In genomic region chr11:6474874-6475731, GRCm38 (mm10) we compare ENCODE assay signal across 8 mouse cellular contexts. TPM values are rescaled to one million over a fixed set of nuclear protein-coding genes. Genes with fewer than 3 reads are reported as not detected.
A peak's percentile ranks its signal among the peaks of the same experiment; 100 is the strongest.
DNase-seq lines count a peak whose midpoint lies in the region; ATAC-seq and TF ChIP-seq lines count a peak whose summit lies in the region.

No protein-coding gene starts in this region.

- peak overlapping the region; percentile 97 for H3K4me3 ChIP-seq in embryonic facial prominence, embryonic 14.5 days (ENCODE audit: low read depth, low read length)
- peak overlapping the region; percentile 83 for H3K4me3 ChIP-seq in heart, adult 2 months
- peak overlapping the region; percentile 71 for H3K4me3 ChIP-seq in midbrain, embryonic 16.5 days (ENCODE audit: low read depth, low read length)

- peaks cover 38% of the 10 kb centered on the region for H3K4me1 ChIP-seq in embryonic facial prominence, embryonic 14.5 days (ENCODE audit: control insufficient read depth, insufficient read depth, low read length)
- H3K4me1 ChIP-seq in heart, adult 2 months (ENCODE audit: control insufficient read depth, insufficient read depth, low read length): peaks cover 10% of the 10 kb centered on the region
- peaks cover 40% of the 10 kb centered on the region for H3K4me1 ChIP-seq in midbrain, embryonic 16.5 days (ENCODE audit: control insufficient read depth, insufficient read depth, low read length)

- TF ChIP-seq POLR2A in heart, adult 2 months (IDR thresholded peaks at IDR 0.05; ENCODE audit: insufficient read depth, low read depth, low read length): no peak

- TF ChIP-seq CTCF in heart, adult 2 months (IDR thresholded peaks at IDR 0.05): no peak

- TF ChIP-seq EP300 in heart, adult 2 months (IDR thresholded peaks at IDR 0.05; ENCODE audit: insufficient read depth, low read depth, low read length): no peak

- H3K9me3 ChIP-seq in embryonic facial prominence, embryonic 14.5 days (ENCODE audit: control insufficient read depth, low read length): no peaks in the 10 kb centered on the region
- H3K9me3 ChIP-seq in midbrain, embryonic 16.5 days (replicated peaks; ENCODE audit: control insufficient read depth, low read length, poor library complexity, severe bottlenecking): no peaks in the 10 kb centered on the region

- H3K9ac ChIP-seq in embryonic facial prominence, embryonic 14.5 days (ENCODE audit: low read depth, low read length): peak overlapping the region; percentile 93
- H3K9ac ChIP-seq in heart, adult 2 months (ENCODE audit: low read depth, low read length): peak overlapping the region; percentile 78
- peak overlapping the region; percentile 78 for H3K9ac ChIP-seq in midbrain, embryonic 16.5 days (ENCODE audit: low read depth, low read length)

- H3K27ac ChIP-seq in embryonic facial prominence, embryonic 14.5 days (replicated peaks; ENCODE audit: low read depth, low read length): peak overlapping the region; percentile 97
- peak overlapping the region; percentile 88 for H3K27ac ChIP-seq in heart, adult 2 months
- peak overlapping the region; percentile 94 for H3K27ac ChIP-seq in midbrain, embryonic 16.5 days (ENCODE audit: low read length)

- peak overlapping the region; percentile 90 for H3K4me2 ChIP-seq in embryonic facial prominence, embryonic 14.5 days (ENCODE audit: low read depth, low read length)
- H3K4me2 ChIP-seq in midbrain, embryonic 16.5 days (ENCODE audit: low read length): peak overlapping the region; percentile 78

- WGBS in embryonic facial prominence, embryonic 14.5 days: under 1% methylated on average over 50 of the region's 109 CpGs
- WGBS in heart, adult 2 months: under 1% methylated on average over 109 of the region's 109 CpGs
- under 1% methylated on average over 105 of the region's 109 CpGs for WGBS in midbrain, embryonic 16.5 days

- intact Hi-C loops in heart, adult 2 months (cut with DNase I): loop anchor here (2.0 to 5.0 kb wide), 2 partner anchors 30 to 52 kb away; partner anchors contain the start of gene H2afv

- peaks cover 12% of the 10 kb centered on the region for H3K36me3 ChIP-seq in embryonic facial prominence, embryonic 14.5 days (ENCODE audit: control insufficient read depth, insufficient read depth, low read length)
- H3K36me3 ChIP-seq in heart, adult 2 months (ENCODE audit: control insufficient read depth, insufficient read depth, low read length): peaks cover 39% of the 10 kb centered on the region
- H3K36me3 ChIP-seq in midbrain, embryonic 16.5 days (ENCODE audit: control insufficient read depth, insufficient read depth, low read length): no peaks in the 10 kb centered on the region

- DNase-seq in 3T3-L1 (ENCODE audit: low read depth, low spot score) (peak; percentile 57), liver (peak; percentile 64)
- peak; percentile 73 for DNase-seq in adrenal gland, postnatal 10 days
- peak; percentile 42 for DNase-seq in embryonic facial prominence, embryonic 14.5 days (ENCODE audit: low spot score)
- DNase-seq in heart, adult 2 months: peak; percentile 74 to 78
- DNase-seq in kidney, adult 18-20 months: peak; percentile 71
- DNase-seq in spleen, postnatal 10 days (ENCODE audit: low spot score in 2 of 2): peak; percentile 70 to 76

- H3K27me3 ChIP-seq in embryonic facial prominence, embryonic 14.5 days (replicated peaks; ENCODE audit: control insufficient read depth, insufficient read depth, low read length): no peaks in the 10 kb centered on the region
- H3K27me3 ChIP-seq in heart, adult 2 months (ENCODE audit: control insufficient read depth, insufficient read depth, low read length): no peaks in the 10 kb centered on the region
- no peaks in the 10 kb centered on the region for H3K27me3 ChIP-seq in midbrain, embryonic 16.5 days (ENCODE audit: control insufficient read depth, insufficient read depth, low read depth, low read length)

- 0 out of 2 replicates have a peak, but pooled peaks have one; percentile 3 for ATAC-seq in embryonic facial prominence, embryonic 14.5 days (ENCODE audit: low read depth)
- peak; percentile 59 for ATAC-seq in midbrain, embryonic 16.5 days

- H3K79me2 ChIP-seq in heart, adult 2 months (replicated peaks; ENCODE audit: control insufficient read depth, insufficient read depth, low read length): peaks cover 4% of the 10 kb centered on the region; the same call in 1 of the 2 replicates

RNA-seq across cellular contexts. Expression of gene Purb, which starts 0.6 kb away (rescaled TPM):
- 10 to 100 TPM; 62.7 to 71.0 TPM for total RNA-seq in adrenal gland, postnatal 10 days (2021)
- polyA plus RNA-seq in embryonic facial prominence, embryonic 14.5 days (2014; fragmentation: Nextera tagmentation; extraction: Ambion mirVana): 28.8 and 29.2 TPM in 2 replicates
- 10 to 100 TPM; 28.0 to 31.5 TPM for total RNA-seq in heart, adult 2 months (2021)
- polyA plus RNA-seq in heart, adult 2 months (2012; rRNA removed): 5.0 and 9.3 TPM in 2 replicates
- 11.2 and 11.7 TPM in 2 replicates for polyA plus RNA-seq in midbrain, embryonic 16.5 days (2015; fragmentation: Nextera tagmentation; extraction: Ambion mirVana)

RNA-seq across cellular contexts. Expression of gene H2afv, which starts 30.9 kb away (rescaled TPM):
- 10 to 100 TPM; 84.9 to 92.0 TPM for total RNA-seq in adrenal gland, postnatal 10 days (2021)
- polyA plus RNA-seq in embryonic facial prominence, embryonic 14.5 days (2014; fragmentation: Nextera tagmentation; extraction: Ambion mirVana): 428 and 463 TPM in 2 replicates
- 10 to 100 TPM; 75.8 to 80.8 TPM for total RNA-seq in heart, adult 2 months (2021)
- polyA plus RNA-seq in heart, adult 2 months (2012; rRNA removed): 46.3 and 59.2 TPM in 2 replicates
- polyA plus RNA-seq in midbrain, embryonic 16.5 days (2015; fragmentation: Nextera tagmentation; extraction: Ambion mirVana): 203 and 224 TPM in 2 replicates

RNA-seq across cellular contexts. Expression of gene Myo1g, which starts 45.7 kb away (rescaled TPM):
- total RNA-seq in adrenal gland, postnatal 10 days (2021): 1 to 10 TPM; 6.3 to 6.5 TPM
- 2.1 and 2.4 TPM in 2 replicates for polyA plus RNA-seq in embryonic facial prominence, embryonic 14.5 days (2014; fragmentation: Nextera tagmentation; extraction: Ambion mirVana)
- 1 to 10 TPM; 1.4 TPM for total RNA-seq in heart, adult 2 months (2021)
- polyA plus RNA-seq in heart, adult 2 months (2012; rRNA removed): 4.1 and 7.2 TPM in 2 replicates
- 0.19 and 0.53 TPM in 2 replicates for polyA plus RNA-seq in midbrain, embryonic 16.5 days (2015; fragmentation: Nextera tagmentation; extraction: Ambion mirVana)

RNA-seq across cellular contexts. Expression of gene Ppia, which starts 59.9 kb away (rescaled TPM):
- total RNA-seq in adrenal gland, postnatal 10 days (2021): 1,000 to 10,000 TPM; 1,588 to 1,631 TPM
- polyA plus RNA-seq in embryonic facial prominence, embryonic 14.5 days (2014; fragmentation: Nextera tagmentation; extraction: Ambion mirVana): 4,672 and 4,857 TPM in 2 replicates
- 100 to 1,000 TPM; 304 to 328 TPM for total RNA-seq in heart, adult 2 months (2021)
- polyA plus RNA-seq in heart, adult 2 months (2012; rRNA removed): 298 and 449 TPM in 2 replicates
- 3,917 and 4,008 TPM in 2 replicates for polyA plus RNA-seq in midbrain, embryonic 16.5 days (2015; fragmentation: Nextera tagmentation; extraction: Ambion mirVana)

Comparison
In these comparisons a context has a peak if more than half of its experiments do, and no peak if none do; other contexts are left out.
1. Peak in every context shown above with its lines: DNase-seq, ATAC-seq, H3K4me3 ChIP-seq and H3K27ac ChIP-seq.